Mouse (Mus musculus): Measurements from ENCODE around the gene Tmem127. TPM values are rescaled to one million over a fixed set of nuclear protein-coding genes. Genes with fewer than 3 reads are reported as not detected.
"Not testable (repeated sequence)": the region's sequence is repeated elsewhere in the genome, so short reads cannot be mapped to it uniquely, and the experiment has no call there.

The Tmem127 gene
- polyA plus RNA-seq, 2 experiments from 2014 or later: 75.1 to 118 TPM

DNA sequence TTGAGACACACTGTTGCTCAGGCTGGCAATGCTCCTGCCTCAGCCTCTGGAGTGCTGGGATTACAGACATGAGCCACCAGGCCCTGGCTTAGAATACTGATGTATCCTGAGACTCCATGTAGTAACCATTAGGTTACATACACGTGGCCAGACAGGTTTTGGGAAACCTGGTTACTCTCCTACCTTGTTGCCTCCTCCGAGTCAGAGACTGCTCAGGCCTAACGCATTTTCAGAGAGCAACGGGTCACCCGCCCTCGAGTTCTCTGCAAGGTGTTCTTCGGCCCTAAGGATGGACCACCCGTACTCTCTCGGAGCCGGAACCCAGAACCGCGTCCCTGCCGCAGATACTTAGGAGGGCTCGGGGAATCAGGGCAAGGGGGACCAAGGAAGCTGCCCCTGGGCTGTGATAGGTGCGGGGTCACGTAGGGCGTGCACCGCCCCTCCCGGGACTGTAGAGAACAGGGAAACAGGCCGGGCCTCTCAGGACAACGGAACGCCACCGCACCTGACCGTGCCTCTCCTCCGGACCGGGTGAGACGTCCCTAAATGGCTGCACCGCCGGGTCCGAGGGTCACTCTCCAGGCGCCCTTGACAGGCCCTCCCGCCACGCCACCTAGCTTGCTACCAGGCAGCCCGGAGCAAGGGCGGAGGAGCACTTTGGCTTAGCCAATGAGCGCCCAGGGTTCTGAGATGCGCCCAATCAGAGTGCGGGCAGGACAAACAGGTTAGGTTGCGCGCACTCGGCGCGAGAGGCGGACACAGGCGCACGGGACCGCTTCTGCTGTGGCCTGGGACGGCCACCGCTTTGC is 22.0 kb downstream of the Tmem127 start, which contains the start of gene Stard7:
TSS of gene Stard7 (plus strand) at position 728 of the 809 bp plus-strand sequence.
- ATAC-seq: peak; percentile 95

- peak; percentile 71 for ATAC-seq
These were observed 22.8 kb downstream of the Tmem127 start for GRCm38 (mm10) chr2:127270300-127271041.

DNA sequence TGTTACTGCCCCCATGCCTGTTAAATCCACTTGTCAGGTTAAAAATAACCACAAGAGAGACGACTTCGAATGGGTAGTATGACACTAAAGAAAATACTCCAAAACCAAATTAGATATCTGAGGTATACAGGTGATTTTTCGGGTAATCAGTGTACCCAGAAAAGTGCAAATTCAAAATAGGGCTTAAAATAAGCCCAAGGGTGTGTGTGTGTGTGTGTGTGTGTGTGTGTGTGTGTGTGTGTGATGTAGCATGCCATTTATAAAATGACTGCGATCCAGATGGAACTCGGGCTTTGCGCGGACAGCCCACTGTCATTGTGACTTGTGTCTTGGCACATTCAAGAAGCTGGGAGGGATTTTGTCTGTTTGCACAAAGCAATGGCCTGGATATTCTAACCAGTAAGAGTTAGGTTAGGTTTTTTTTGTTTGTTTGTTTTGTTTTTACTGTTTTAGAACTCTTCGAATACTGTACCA is 23.4 kb downstream of the Tmem127 start:
- ATAC-seq: no peak

DNA sequence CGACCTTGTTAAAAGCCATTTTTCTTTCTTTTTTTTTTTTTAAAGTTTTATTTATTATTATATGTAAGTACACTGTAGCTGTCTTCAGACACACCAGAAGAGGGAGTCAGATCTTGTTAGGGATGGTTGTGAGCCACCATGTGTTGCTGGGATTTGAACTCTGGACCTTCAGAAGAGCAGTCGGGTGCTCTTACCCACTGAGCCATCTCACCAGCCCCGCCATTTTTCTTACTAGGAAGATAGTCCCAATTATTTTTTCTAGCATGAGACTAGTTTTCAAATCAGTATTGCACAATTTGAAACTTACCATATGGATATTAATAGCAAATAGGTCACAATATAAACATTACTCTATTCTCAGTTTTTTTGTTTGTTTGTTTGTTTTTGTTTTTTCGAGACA is 24.3 kb downstream of the Tmem127 start:
- ATAC-seq: not testable (repeated sequence)

DNA sequence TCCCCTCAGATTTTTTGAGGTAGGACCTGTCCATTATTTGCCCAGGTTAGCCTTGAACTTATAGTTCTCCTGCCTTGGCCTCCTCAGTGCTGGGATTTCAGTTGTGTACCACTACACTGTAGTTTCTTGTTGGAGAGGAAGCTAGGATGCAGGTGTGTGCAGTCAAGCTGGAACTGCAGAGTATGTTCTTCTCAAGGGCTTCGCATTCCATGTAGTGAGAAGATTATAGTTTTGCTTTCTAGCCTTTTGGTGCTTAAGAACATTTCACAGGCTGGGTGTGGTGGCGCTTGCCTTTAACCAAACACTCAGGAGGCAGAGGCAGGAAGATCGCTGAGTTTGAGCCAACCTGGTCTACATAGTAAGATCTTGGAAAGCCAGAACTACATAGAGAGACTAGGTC is 25.1 kb downstream of the Tmem127 start:
- no peak for ATAC-seq

DNA sequence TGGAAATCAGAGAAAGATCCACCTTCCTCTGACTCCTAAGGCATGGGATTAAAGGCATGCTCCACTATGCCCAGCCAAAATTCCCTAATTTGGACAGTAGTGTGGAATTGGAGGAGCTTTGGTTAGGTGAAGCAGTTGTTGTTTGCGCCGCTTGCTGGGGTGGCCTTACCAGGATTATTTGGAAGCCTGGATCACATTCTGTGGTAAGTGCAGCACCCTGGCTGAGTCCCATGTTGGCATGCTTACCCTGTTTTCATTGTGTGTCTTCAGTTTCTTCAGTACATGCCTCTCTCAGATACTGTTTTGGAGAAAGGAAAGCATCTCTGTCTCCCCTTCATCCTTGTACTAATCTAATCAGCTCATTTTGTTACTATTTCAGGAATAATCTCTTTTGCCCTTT is 26.9 kb downstream of the Tmem127 start:
- ATAC-seq: no peak

DNA sequence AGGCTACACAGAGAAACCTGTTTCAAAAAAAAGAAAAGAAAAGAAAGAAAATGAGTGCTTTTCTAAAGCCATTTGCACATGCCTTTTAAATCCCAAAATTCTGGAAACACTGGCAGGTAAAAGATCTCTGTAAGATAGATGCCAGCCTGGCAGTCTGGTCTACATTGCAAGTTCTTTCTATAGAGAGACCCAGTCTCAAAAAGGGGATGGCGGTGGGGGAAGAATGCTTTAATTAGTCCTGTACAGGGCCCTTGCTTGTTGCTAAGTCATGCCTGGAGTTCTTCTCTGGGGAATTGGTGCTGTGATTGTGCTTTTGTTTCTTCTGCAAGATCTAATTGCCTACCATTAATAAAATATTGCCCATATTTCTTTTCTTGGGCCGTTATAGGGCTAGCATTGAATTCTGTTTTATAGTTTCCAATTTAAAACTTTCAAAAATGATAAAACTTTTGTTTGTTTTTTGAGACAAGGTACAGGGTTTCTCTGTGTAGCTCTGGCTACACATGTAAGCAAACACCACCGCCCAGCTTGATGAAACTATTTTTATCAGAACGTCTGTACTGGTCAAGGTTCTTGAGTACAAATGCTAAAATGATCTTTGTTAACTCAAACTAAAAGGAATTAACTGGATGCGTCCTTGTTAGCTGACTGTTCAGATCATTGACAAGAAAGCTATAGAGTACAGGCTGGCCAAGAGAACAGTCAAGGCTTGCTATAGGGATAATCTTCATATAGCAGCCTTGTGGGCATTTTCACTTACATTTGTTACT is 28.0 kb downstream of the Tmem127 start:
- no peak for ATAC-seq

GRCm38 (mm10) chr2:127278162-127278561 is 30.5 kb downstream of the Tmem127 start:
- ATAC-seq: no peak

DNA sequence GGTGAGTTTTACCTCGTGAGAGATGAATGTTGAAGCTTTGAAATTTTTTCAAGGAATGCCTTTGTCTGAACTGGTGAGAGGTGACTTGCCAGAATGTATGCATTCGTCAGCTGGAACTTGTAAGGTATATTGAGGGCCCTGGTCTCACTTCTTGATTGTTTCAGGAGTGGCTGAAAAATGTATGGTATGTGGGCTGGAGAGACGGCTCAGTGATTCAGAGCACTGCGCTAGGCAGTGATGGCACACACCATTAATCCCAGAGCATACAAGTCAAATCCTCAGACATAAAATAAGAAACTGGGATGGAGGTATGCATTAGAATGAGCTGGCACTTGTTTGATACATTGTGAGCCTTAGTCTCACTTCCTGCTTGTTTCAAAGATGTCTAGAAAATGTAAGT is 44.5 kb downstream of the Tmem127 start:
- no peak for ATAC-seq

- ATAC-seq: no peak
These were observed 49.5 kb downstream of the Tmem127 start for GRCm38 (mm10) chr2:127297001-127297805.

DNA sequence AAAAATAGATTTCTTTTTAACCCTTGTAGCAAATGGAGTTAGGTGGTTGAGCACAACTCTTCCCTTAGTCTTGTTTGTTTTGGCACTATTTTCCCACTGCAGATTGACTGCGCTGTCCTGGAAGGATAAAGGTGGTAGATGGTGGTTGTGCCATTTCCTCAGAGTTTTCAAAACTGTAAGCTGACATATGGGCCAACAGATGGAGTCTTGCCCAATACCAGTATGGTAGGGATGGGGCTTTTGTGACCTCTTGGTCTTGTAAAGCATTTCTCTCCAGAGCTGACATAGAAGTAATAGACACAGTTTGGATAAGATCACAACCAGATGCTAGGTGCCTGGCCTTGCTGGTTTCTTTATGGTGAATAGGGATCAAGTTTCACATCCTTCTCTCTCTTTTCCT is 50.3 kb downstream of the Tmem127 start:
- no peak for ATAC-seq

GRCm38 (mm10) chr2:127300701-127301100 is 53.0 kb downstream of the Tmem127 start:
- ATAC-seq: peak; percentile 47

- ATAC-seq: peak; percentile 18
These were observed 54.2 kb downstream of the Tmem127 start for GRCm38 (mm10) chr2:127301883-127302282.

- not testable (repeated sequence) for ATAC-seq
These were observed 56.5 kb downstream of the Tmem127 start for GRCm38 (mm10) chr2:127304192-127304591.

GRCm38 (mm10) chr2:127304609-127305210 is 57.0 kb downstream of the Tmem127 start:
- ATAC-seq: no peak

- peak; percentile 53 for ATAC-seq
These were observed 58.4 kb downstream of the Tmem127 start for GRCm38 (mm10) chr2:127306123-127306522.

DNA sequence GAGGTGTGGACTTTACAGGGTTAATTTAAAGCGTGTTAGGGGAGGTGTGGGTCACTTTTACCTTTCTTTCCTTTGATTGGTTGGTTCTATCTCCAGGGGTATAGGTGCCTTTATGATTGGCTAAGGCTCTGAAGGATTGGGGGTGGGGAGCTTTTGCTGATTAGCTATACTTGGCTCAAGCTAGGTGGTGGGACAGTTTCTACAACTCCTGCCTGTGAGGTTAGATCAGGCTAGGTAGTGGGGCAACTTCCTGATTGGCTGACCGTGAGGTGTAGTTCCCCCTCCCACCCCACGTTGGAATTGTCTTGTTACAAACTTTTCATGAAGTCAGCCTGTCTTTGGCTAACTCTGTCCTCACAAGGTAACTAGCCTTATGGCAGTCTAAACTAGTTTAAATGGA is 59.5 kb downstream of the Tmem127 start:
- no peak for ATAC-seq

DNA sequence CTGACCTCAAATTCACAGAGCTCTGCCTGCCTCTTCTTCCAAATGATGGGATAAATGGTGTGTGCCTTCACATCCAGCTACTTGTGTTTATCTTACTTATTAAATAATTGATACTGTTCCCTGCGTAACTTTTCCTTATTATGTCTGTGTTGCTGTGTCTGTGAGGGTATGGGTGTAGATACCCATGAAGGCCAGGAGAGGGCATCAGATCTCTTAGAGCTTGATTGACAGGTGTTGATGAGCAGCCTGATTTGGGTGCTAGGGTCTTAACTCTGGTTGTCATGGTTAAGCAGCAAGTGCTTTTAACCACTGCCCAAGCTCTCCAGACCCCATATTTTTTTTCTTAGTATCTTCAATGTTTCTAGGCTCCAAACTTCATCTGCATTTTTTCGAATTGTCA is 61.0 kb downstream of the Tmem127 start:
- peak; percentile 68 for ATAC-seq

DNA sequence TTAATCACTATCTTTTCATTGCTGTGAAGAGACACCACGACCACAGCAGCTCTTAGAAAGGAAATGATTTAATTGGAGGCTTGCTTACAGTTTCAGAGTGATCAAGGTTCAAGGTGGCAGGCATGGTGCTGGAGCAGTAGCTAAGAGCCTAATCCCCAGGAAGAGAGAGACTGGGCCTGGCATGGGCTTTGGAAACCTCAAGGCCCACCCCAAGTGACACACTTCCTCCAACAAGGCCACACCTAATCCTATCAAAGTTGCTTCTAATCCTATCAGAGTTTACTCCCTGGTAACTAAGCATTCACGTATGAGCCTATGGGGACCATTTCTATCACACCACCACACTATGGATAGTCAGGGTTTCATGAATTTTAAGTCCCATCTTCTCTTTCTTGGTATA is 62.5 kb downstream of the Tmem127 start:
- ATAC-seq: no peak

GRCm38 (mm10) chr2:127310685-127311084 is 63.0 kb downstream of the Tmem127 start:
- no peak for ATAC-seq
